Mouse (Mus musculus): Measurements from ENCODE around the gene Fbf1. TPM values are rescaled to one million over a fixed set of nuclear protein-coding genes. Genes with fewer than 3 reads are reported as not detected.

Fbf1 gene
- polyA plus RNA-seq, 1 experiment from 2014 or later, result 36.8 TPM

- H3K27me3 ChIP-seq (ENCODE audit: control insufficient read depth, insufficient read depth, low read length), result no peaks in the 10 kb centered on the region
Measured at GRCm38 (mm10) chr11:116170003-116170800, 2.2 kb upstream of the Fbf1 start.

GRCm38 (mm10) chr11:116169214-116169613, 1.2 kb upstream of the Fbf1 start:
- Histone ChIP-seq H3K27me3 (ENCODE audit: control insufficient read depth, insufficient read depth, low read length) (no peaks in the 10 kb centered on the region), H3K27ac (ENCODE audit: low read depth, low read length) (no peak overlapping the region), H3K9me3 (ENCODE audit: control insufficient read depth, low read length) (no peaks in the 10 kb centered on the region), H3K4me2 (replicated peaks; ENCODE audit: low read depth, low read length) (no peak overlapping the region), H3K4me3 (ENCODE audit: low read length) (no peak overlapping the region), H3K36me3 (ENCODE audit: control insufficient read depth, insufficient read depth, low read length) (peaks cover 36% of the 10 kb centered on the region), H3K9ac (ENCODE audit: low read depth, low read length) (no peak overlapping the region), H3K4me1 (ENCODE audit: control insufficient read depth, insufficient read depth, low read length) (0 out of 2 replicates have a peak, but pooled peaks cover 10% of the 10 kb centered on the region)
- 87% methylated on average over 3 of the region's 3 CpGs for WGBS
- ATAC-seq (ENCODE audit: low FRiP score, low TSS enrichment), result no peak

More at GRCm38 (mm10) chr11:116170003-116170800, 2.2 kb upstream of the Fbf1 start:
- 76% methylated on average over 5 of the region's 5 CpGs for WGBS
- Histone ChIP-seq H3K4me2 (replicated peaks; ENCODE audit: low read depth, low read length) (no peak overlapping the region), H3K36me3 (ENCODE audit: control insufficient read depth, insufficient read depth, low read length) (peaks cover 36% of the 10 kb centered on the region), H3K9ac (ENCODE audit: low read depth, low read length) (no peak overlapping the region), H3K4me1 (ENCODE audit: control insufficient read depth, insufficient read depth, low read length) (peaks cover 13% of the 10 kb centered on the region; the same call in 1 of the 2 replicates), H3K27ac (ENCODE audit: low read depth, low read length) (no peak overlapping the region), H3K9me3 (ENCODE audit: control insufficient read depth, low read length) (no peaks in the 10 kb centered on the region), H3K4me3 (ENCODE audit: low read length) (no peak overlapping the region)
- no peak for ATAC-seq (ENCODE audit: low FRiP score, low TSS enrichment)

GRCm38 (mm10) chr11:116167232-116167631, 734 bp downstream of the Fbf1 start:
- Histone ChIP-seq H3K9ac (ENCODE audit: low read depth, low read length) (peak overlapping the region; percentile 80), H3K9me3 (ENCODE audit: control insufficient read depth, low read length) (no peaks in the 10 kb centered on the region), H3K4me3 (ENCODE audit: low read length) (peak overlapping the region; percentile 76), H3K27me3 (ENCODE audit: control insufficient read depth, insufficient read depth, low read length) (no peaks in the 10 kb centered on the region), H3K4me1 (ENCODE audit: control insufficient read depth, insufficient read depth, low read length) (peaks cover 22% of the 10 kb centered on the region), H3K36me3 (ENCODE audit: control insufficient read depth, insufficient read depth, low read length) (peaks cover 18% of the 10 kb centered on the region; the same call in 1 of the 2 replicates), H3K4me2 (replicated peaks; ENCODE audit: low read depth, low read length) (peak overlapping the region; percentile 87), H3K27ac (ENCODE audit: low read depth, low read length) (peak overlapping the region; percentile 93)
- ATAC-seq (ENCODE audit: low FRiP score, low TSS enrichment), result no peak
- WGBS, result 8% methylated on average over 6 of the region's 6 CpGs

- Histone ChIP-seq H3K4me3 (ENCODE audit: low read length) (no peak overlapping the region), H3K9me3 (ENCODE audit: control insufficient read depth, low read length) (no peaks in the 10 kb centered on the region), H3K9ac (ENCODE audit: low read depth, low read length) (no peak overlapping the region), H3K4me2 (replicated peaks; ENCODE audit: low read depth, low read length) (no peak overlapping the region), H3K4me1 (ENCODE audit: control insufficient read depth, insufficient read depth, low read length) (peaks cover 22% of the 10 kb centered on the region), H3K36me3 (ENCODE audit: control insufficient read depth, insufficient read depth, low read length) (peaks cover 20% of the 10 kb centered on the region; the same call in 1 of the 2 replicates), H3K27ac (ENCODE audit: low read depth, low read length) (no peak overlapping the region), H3K27me3 (ENCODE audit: control insufficient read depth, insufficient read depth, low read length) (no peaks in the 10 kb centered on the region)
- ATAC-seq (ENCODE audit: low FRiP score, low TSS enrichment), result peak; percentile 63
- 15% methylated on average over 9 of the region's 9 CpGs for WGBS
Measured at GRCm38 (mm10) chr11:116163002-116163401, 5.0 kb downstream of the Fbf1 start.

GRCm38 (mm10) chr11:116162146-116162545, 5.8 kb downstream of the Fbf1 start:
- Histone ChIP-seq H3K27me3 (ENCODE audit: control insufficient read depth, insufficient read depth, low read length) (no peaks in the 10 kb centered on the region), H3K27ac (ENCODE audit: low read depth, low read length) (no peak overlapping the region), H3K9ac (ENCODE audit: low read depth, low read length) (no peak overlapping the region), H3K9me3 (ENCODE audit: control insufficient read depth, low read length) (no peaks in the 10 kb centered on the region), H3K4me3 (ENCODE audit: low read length) (no peak overlapping the region), H3K4me2 (replicated peaks; ENCODE audit: low read depth, low read length) (no peak overlapping the region), H3K4me1 (ENCODE audit: control insufficient read depth, insufficient read depth, low read length) (peaks cover 22% of the 10 kb centered on the region), H3K36me3 (ENCODE audit: control insufficient read depth, insufficient read depth, low read length) (peaks cover 29% of the 10 kb centered on the region)
- 84% methylated on average over 10 of the region's 10 CpGs for WGBS
- ATAC-seq (ENCODE audit: low FRiP score, low TSS enrichment), result no peak

GRCm38 (mm10) chr11:116161312-116161711, 6.7 kb downstream of the Fbf1 start:
- H3K9ac ChIP-seq (ENCODE audit: low read depth, low read length), result peak overlapping the region; percentile 31; the same call in 1 of the 2 replicates
- WGBS, result 72% methylated on average over 12 of the region's 12 CpGs
- no peak for ATAC-seq (ENCODE audit: low FRiP score, low TSS enrichment)
- no peaks in the 10 kb centered on the region for H3K9me3 ChIP-seq (ENCODE audit: control insufficient read depth, low read length)
- H3K27ac ChIP-seq (ENCODE audit: low read depth, low read length), result no peak overlapping the region
- no peak overlapping the region for H3K4me2 ChIP-seq (replicated peaks; ENCODE audit: low read depth, low read length)
- peaks cover 14% of the 10 kb centered on the region for H3K4me1 ChIP-seq (ENCODE audit: control insufficient read depth, insufficient read depth, low read length)
- no peak overlapping the region for H3K4me3 ChIP-seq (ENCODE audit: low read length)
- H3K36me3 ChIP-seq (ENCODE audit: control insufficient read depth, insufficient read depth, low read length), result peaks cover 37% of the 10 kb centered on the region
- H3K27me3 ChIP-seq (ENCODE audit: control insufficient read depth, insufficient read depth, low read length), result no peaks in the 10 kb centered on the region

GRCm38 (mm10) chr11:116150960-116151359, 17.0 kb downstream of the Fbf1 start:
- peaks cover 95% of the 10 kb centered on the region for H3K36me3 ChIP-seq (ENCODE audit: control insufficient read depth, insufficient read depth, low read length)
- 94% methylated on average over 2 of the region's 2 CpGs for WGBS
- no peak overlapping the region for H3K4me3 ChIP-seq (ENCODE audit: low read length)
- no peak overlapping the region for H3K27ac ChIP-seq (ENCODE audit: low read depth, low read length)
- no peak for ATAC-seq (ENCODE audit: low FRiP score, low TSS enrichment)
- no peak overlapping the region for H3K9ac ChIP-seq (ENCODE audit: low read depth, low read length)
- no peaks in the 10 kb centered on the region for H3K9me3 ChIP-seq (ENCODE audit: control insufficient read depth, low read length)
- H3K4me2 ChIP-seq (replicated peaks; ENCODE audit: low read depth, low read length), result no peak overlapping the region
- H3K27me3 ChIP-seq (ENCODE audit: control insufficient read depth, insufficient read depth, low read length), result no peaks in the 10 kb centered on the region
- H3K4me1 ChIP-seq (ENCODE audit: control insufficient read depth, insufficient read depth, low read length), result no peaks in the 10 kb centered on the region

GRCm38 (mm10) chr11:116149341-116149740, 18.6 kb downstream of the Fbf1 start:
- no peak overlapping the region for H3K4me3 ChIP-seq (ENCODE audit: low read length)

GRCm38 (mm10) chr11:116148761-116149221, 19.2 kb downstream of the Fbf1 start:
- H3K27me3 ChIP-seq (ENCODE audit: control insufficient read depth, insufficient read depth, low read length), result no peaks in the 10 kb centered on the region
- ATAC-seq (ENCODE audit: low FRiP score, low TSS enrichment), result no peak
- peaks cover 95% of the 10 kb centered on the region for H3K36me3 ChIP-seq (ENCODE audit: control insufficient read depth, insufficient read depth, low read length)
- no peak overlapping the region for H3K4me3 ChIP-seq (ENCODE audit: low read length)
- H3K27ac ChIP-seq (ENCODE audit: low read depth, low read length), result no peak overlapping the region
- H3K4me2 ChIP-seq (replicated peaks; ENCODE audit: low read depth, low read length), result no peak overlapping the region
- no peaks in the 10 kb centered on the region for H3K4me1 ChIP-seq (ENCODE audit: control insufficient read depth, insufficient read depth, low read length)
- 56% methylated on average over 20 of the region's 20 CpGs for WGBS
- H3K9me3 ChIP-seq (ENCODE audit: control insufficient read depth, low read length), result no peaks in the 10 kb centered on the region
- H3K9ac ChIP-seq (ENCODE audit: low read depth, low read length), result no peak overlapping the region

More at GRCm38 (mm10) chr11:116149341-116149740, 18.6 kb downstream of the Fbf1 start:
- H3K27ac ChIP-seq (ENCODE audit: low read depth, low read length), result no peak overlapping the region
- H3K27me3 ChIP-seq (ENCODE audit: control insufficient read depth, insufficient read depth, low read length), result no peaks in the 10 kb centered on the region
- no peak overlapping the region for H3K4me2 ChIP-seq (replicated peaks; ENCODE audit: low read depth, low read length)
- no peaks in the 10 kb centered on the region for H3K4me1 ChIP-seq (ENCODE audit: control insufficient read depth, insufficient read depth, low read length)
- ATAC-seq (ENCODE audit: low FRiP score, low TSS enrichment), result no peak
- H3K36me3 ChIP-seq (ENCODE audit: control insufficient read depth, insufficient read depth, low read length), result peaks cover 95% of the 10 kb centered on the region
- H3K9ac ChIP-seq (ENCODE audit: low read depth, low read length), result no peak overlapping the region
- no peaks in the 10 kb centered on the region for H3K9me3 ChIP-seq (ENCODE audit: control insufficient read depth, low read length)
- WGBS, result 80% methylated on average over 6 of the region's 6 CpGs

Data from kidney, embryonic 14.5 days (tissue).